Mouse (Mus musculus) hindbrain, embryonic 11.5 days (tissue): ENCODE data around the gene Cebpb. TPM values are rescaled to one million over a fixed set of nuclear protein-coding genes. Genes with fewer than 3 reads are reported as not detected.
"Not testable (repeated sequence)": the region's sequence is repeated elsewhere in the genome, so short reads cannot be mapped to it uniquely, and the experiment has no call there.

Experiments
- ATAC-seq: fragments of 200-750 bp; cut with Nextera tagmentation; 2 replicates; pipeline ENCODE4 v1.8.0; 2017; ENCODE audit warnings: mild to moderate bottlenecking, moderate TSS enrichment, moderate library complexity; ENCODE audit not compliant: low FRiP score
- DNase-seq: peaks from one replicate; pipeline ENCODE4 v3.0.0-alpha.2; 2015; ENCODE audit warnings: low spot score
- H3K27ac ChIP-seq: fragments of 300-500 bp; sonication (generic); 2 replicates; pipeline ENCODE4 v1.5.1; 2014; ENCODE audit warnings: mild to moderate bottlenecking, low read depth, low read length
- H3K27me3 ChIP-seq: fragments of 300-500 bp; sonication (generic); 2 replicates; pipeline ENCODE4 v1.6.1; 2014; ENCODE audit warnings: mild to moderate bottlenecking, low read length, moderate library complexity, mixed read lengths; ENCODE audit not compliant: control insufficient read depth, insufficient read depth
- H3K36me3 ChIP-seq: fragments of 300-500 bp; sonication (generic); 2 replicates; pipeline ENCODE4 v1.6.1; 2014; ENCODE audit warnings: mild to moderate bottlenecking, low read length, moderate library complexity, mixed read lengths; ENCODE audit not compliant: control insufficient read depth, insufficient read depth
- H3K4me1 ChIP-seq: fragments of 300-500 bp; sonication (generic); replicated peaks from 2 replicates; pipeline ENCODE4 v1.6.1; 2014; ENCODE audit warnings: low read length, mixed read lengths; ENCODE audit not compliant: control insufficient read depth, insufficient read depth
- H3K4me2 ChIP-seq: fragments of 300-500 bp; sonication (generic); replicated peaks from 2 replicates; pipeline ENCODE4 v1.6.1; 2014; ENCODE audit warnings: mild to moderate bottlenecking, low read depth, low read length
- H3K4me3 ChIP-seq: fragments of 300-500 bp; sonication (generic); 2 replicates; pipeline ENCODE4 v1.5.1; 2014; ENCODE audit warnings: low read depth, low read length
- H3K9ac ChIP-seq: fragments of 300-500 bp; sonication (generic); 2 replicates; pipeline ENCODE4 v1.6.1; 2014; ENCODE audit warnings: low read depth, low read length
- H3K9me3 ChIP-seq: fragments of 300-500 bp; sonication (generic); 2 replicates; pipeline ENCODE4 v1.6.1; 2016; ENCODE audit warnings: low read length; ENCODE audit not compliant: control insufficient read depth
- WGBS: fragments of 180-500 bp; shearing (Covaris S2); extraction: QIAGEN DNeasy Blood & Tissue Kit; methylation state at CpG from one replicate; pipeline ENCODE4 v1.1.7; 2014; 5-methylcytosine and 5-hydroxymethylcytosine counted together
- polyA plus RNA-seq: library from polyadenylated mRNA; unstranded; fragments of >200 nt; fragmentation: Nextera tagmentation; extraction: Ambion mirVana; gene quantifications from 2 replicates; pipeline ENCODE4 v1.2.1, GENCODE M21; 2014

Gene Cebpb
- 1.5 and 3.1 TPM in 2 replicates for polyA plus RNA-seq

- WGBS = under 1% methylated on average over 70 of the region's 147 CpGs
- ATAC-seq (peak; percentile 63), DNase-seq (peak; percentile 75)
- Histone ChIP-seq H3K27me3 (peaks cover 39% of the 10 kb centered on the region), H3K27ac (no peak within 1 kb of the TSS), H3K4me2 (peak within 1 kb of the TSS; percentile 95), H3K9me3 (no peaks in the 10 kb centered on the region), H3K9ac (peak within 1 kb of the TSS; percentile 52), H3K36me3 (no peaks in the 10 kb centered on the region), H3K4me3 (peak within 1 kb of the TSS; percentile 55), H3K4me1 (peaks cover 4% of the 10 kb centered on the region; the same call in 1 of the 2 replicates)
Measured at GRCm38 (mm10) chr2:167688498-167689451, at the start of gene Cebpb. Cebpb (plus strand) TSS chr2:167688915.

GRCm38 (mm10) chr2:167640279-167640678 is 48.4 kb upstream of the Cebpb start:
- Histone ChIP-seq H3K36me3 (no peaks in the 10 kb centered on the region), H3K4me2 (no peak overlapping the region), H3K4me3 (no peak overlapping the region), H3K27ac (no peak overlapping the region), H3K4me1 (no peaks in the 10 kb centered on the region), H3K9ac (no peak overlapping the region), H3K9me3 (no peaks in the 10 kb centered on the region), H3K27me3 (no peaks in the 10 kb centered on the region)
- DNase-seq = peak; percentile 44
- WGBS = 80% methylated on average over 3 of the region's 3 CpGs
- no peak for ATAC-seq

DNA sequence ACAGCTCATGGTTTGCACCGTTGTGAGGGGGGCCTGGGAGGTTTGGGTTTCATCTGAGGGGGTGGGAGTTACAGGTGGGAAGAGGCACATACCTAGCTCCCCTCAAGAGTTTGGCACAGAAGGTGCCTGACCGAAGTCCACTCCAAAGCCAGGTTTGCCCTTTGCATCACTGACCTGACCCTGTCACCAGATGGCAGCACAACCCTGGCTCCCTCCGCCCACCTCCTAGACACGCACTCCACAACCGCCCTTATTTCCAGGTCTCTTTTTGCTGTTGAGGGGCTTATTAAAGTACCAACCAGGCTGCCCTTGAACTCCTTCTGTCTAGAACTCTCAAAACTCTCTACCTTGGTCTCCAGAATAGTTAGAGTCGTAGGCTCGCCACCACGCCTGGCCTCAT is 47.4 kb upstream of the Cebpb start:
- Histone ChIP-seq H3K4me3 (no peak overlapping the region), H3K4me2 (no peak overlapping the region), H3K27ac (no peak overlapping the region), H3K9me3 (no peaks in the 10 kb centered on the region), H3K9ac (no peak overlapping the region), H3K4me1 (no peaks in the 10 kb centered on the region), H3K27me3 (no peaks in the 10 kb centered on the region), H3K36me3 (no peaks in the 10 kb centered on the region)
- ATAC-seq (no peak), DNase-seq (peak; percentile 37)
- WGBS = 44% methylated on average over 8 of the region's 8 CpGs

DNA sequence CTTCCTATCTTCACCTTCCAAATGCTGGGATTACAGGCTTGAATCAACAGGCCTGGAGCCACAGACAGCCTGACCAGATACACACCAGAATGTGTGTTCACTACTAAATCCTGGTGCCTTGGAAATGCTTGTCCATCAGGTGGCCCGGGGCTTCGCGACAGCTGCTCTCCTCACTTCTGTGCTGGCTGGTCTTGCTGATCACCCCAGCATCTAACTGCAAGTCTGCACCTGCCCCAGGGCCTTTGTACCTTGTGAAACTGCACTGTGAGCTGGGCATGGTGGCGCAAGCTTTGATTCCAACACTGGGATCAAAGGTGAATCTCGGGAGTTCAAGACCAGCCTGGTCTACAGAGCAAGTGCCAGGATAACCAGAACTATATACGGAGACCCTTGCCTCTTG is 46.6 kb upstream of the Cebpb start:
- Histone ChIP-seq H3K9me3 (no peaks in the 10 kb centered on the region), H3K4me3 (no peak overlapping the region), H3K4me1 (no peaks in the 10 kb centered on the region), H3K36me3 (no peaks in the 10 kb centered on the region), H3K27me3 (no peaks in the 10 kb centered on the region), H3K27ac (no peak overlapping the region), H3K9ac (no peak overlapping the region), H3K4me2 (no peak overlapping the region)
- WGBS = 92% methylated on average over 6 of the region's 6 CpGs
- DNase-seq (no peak), ATAC-seq (no peak)

DNA sequence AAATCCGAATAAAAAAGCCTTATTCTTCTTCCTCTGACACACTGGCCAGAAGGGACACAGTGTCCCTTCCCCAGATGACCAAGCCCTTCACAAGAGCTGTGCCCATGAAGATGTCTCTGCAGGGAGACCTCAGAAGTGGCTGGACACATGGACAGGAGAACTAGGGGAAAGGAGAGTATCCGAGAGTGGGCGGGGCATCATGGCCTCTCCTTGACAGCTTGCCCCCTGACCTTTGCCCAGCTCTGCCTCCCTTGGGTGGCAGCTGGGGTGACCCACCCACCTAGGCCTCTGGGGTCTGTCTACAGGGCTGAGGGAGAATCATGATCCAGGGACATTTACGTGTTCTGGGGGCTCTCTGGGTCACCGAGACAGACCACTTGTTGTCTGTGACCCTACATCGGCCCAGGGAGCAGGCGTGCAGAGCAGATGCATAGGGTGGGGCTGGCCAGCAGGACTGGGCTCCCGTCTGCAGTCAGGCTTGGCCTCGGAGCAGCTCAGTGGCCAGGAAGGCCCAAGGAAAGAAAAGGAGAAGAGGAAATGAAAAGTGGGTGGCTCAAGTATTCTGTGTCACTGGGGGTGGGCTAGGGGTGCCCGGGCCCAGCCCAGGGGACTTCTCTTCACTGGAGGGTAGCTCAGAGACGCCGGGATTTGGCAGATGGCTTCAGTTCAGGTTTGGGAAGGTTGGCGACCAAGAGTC is 45.2 kb upstream of the Cebpb start:
- H3K4me3 ChIP-seq, DNase-seq, H3K4me1 ChIP-seq, H3K27me3 ChIP-seq, H3K27ac ChIP-seq, ATAC-seq, H3K9ac ChIP-seq, H3K9me3 ChIP-seq, H3K36me3 ChIP-seq, H3K4me2 ChIP-seq: not testable (repeated sequence)
- WGBS = 82% methylated on average over 13 of the region's 13 CpGs

- Histone ChIP-seq H3K9ac (no peak overlapping the region), H3K27ac (no peak overlapping the region), H3K4me3 (no peak overlapping the region), H3K27me3 (no peaks in the 10 kb centered on the region), H3K36me3 (no peaks in the 10 kb centered on the region), H3K4me1 (no peaks in the 10 kb centered on the region), H3K9me3 (no peaks in the 10 kb centered on the region), H3K4me2 (no peak overlapping the region)
- DNase-seq = no peak
- ATAC-seq = no peak
- 76% methylated on average over 4 of the region's 4 CpGs for WGBS
Measured at GRCm38 (mm10) chr2:167646411-167646810, 42.3 kb upstream of the Cebpb start.

GRCm38 (mm10) chr2:167649290-167650032 is 39.3 kb upstream of the Cebpb start:
- Histone ChIP-seq H3K36me3 (no peaks in the 10 kb centered on the region), H3K4me1 (no peaks in the 10 kb centered on the region), H3K9me3 (no peaks in the 10 kb centered on the region), H3K27ac (no peak overlapping the region), H3K27me3 (no peaks in the 10 kb centered on the region), H3K9ac (no peak overlapping the region), H3K4me2 (no peak overlapping the region), H3K4me3 (no peak overlapping the region)
- WGBS = 93% methylated on average over 12 of the region's 12 CpGs
- no peak for ATAC-seq
- DNase-seq = no peak

DNA sequence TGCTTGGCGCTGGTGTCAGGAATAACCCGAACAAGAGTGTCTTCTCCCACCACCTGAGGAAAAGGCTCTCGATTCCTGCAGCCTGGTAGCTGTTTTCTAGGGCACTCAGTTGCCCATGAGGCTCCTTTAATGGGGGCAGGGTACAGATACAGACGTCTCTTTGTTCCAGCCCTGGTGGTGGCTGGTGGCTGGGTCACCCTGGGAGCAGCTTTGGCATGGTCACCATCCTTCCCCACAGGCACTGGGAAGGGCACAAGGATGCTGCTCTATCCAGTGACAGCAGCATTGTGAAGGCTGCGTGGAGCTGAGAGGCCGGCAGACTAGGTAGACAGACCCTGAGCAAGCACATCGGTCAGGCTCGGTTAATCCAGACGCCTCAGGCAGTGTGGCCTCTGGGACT is 37.1 kb upstream of the Cebpb start:
- Histone ChIP-seq H3K4me1 (no peaks in the 10 kb centered on the region), H3K4me3 (no peak overlapping the region), H3K27me3 (no peaks in the 10 kb centered on the region), H3K9ac (no peak overlapping the region), H3K36me3 (no peaks in the 10 kb centered on the region), H3K4me2 (no peak overlapping the region), H3K27ac (no peak overlapping the region), H3K9me3 (no peaks in the 10 kb centered on the region)
- 85% methylated on average over 9 of the region's 9 CpGs for WGBS
- DNase-seq (no peak), ATAC-seq (no peak)
